22 mouse cellular contexts compared by ENCODE assay signal in genomic region chr1:170406921-170407320, GRCm38 (mm10).
"Had no signal": no experiment of that assay in that cellular context is flagged by ENCODE, and none has a peak within 500 bp of the region (broad histone marks: within the 10 kb centered on the region; RNA-seq: fewer than 3 reads in every experiment).

No protein-coding gene starts in this region.

- DNase-seq: kidney, adult 2 months; kidney, postnatal 25 days; layer of hippocampus, adult 9-11 months; liver, postnatal 0 days; lung, embryonic 14.5 days; right cerebral cortex, adult 18-20 months; right cerebral cortex, postnatal 14 days; right cerebral cortex, postnatal 4 days; thymus, adult 18-20 months; thymus, postnatal 4 days had no signal

- ATAC-seq: liver, postnatal 0 days; lung, postnatal 0 days had no signal

- H3K4me3 ChIP-seq: layer of hippocampus, adult 2 months; limb, embryonic 12.5 days; limb, embryonic 15.5 days; midbrain, embryonic 12.5 days; midbrain, embryonic 15.5 days; neural tube, embryonic 12.5 days; neural tube, embryonic 15.5 days had no signal

- H3K4me2 ChIP-seq: limb, embryonic 12.5 days; limb, embryonic 15.5 days; liver, embryonic 11.5 days; lung, embryonic 14.5 days; midbrain, embryonic 12.5 days; midbrain, embryonic 15.5 days; neural tube, embryonic 12.5 days; neural tube, embryonic 15.5 days had no signal

- H3K27ac ChIP-seq: kidney, postnatal 0 days; layer of hippocampus, adult 2 months; limb, embryonic 12.5 days; limb, embryonic 15.5 days; liver, embryonic 14.5 days; macrophage; midbrain, embryonic 12.5 days; midbrain, embryonic 15.5 days; neural tube, embryonic 12.5 days; neural tube, embryonic 15.5 days had no signal

- H3K36me3 ChIP-seq: limb, embryonic 12.5 days; limb, embryonic 15.5 days; midbrain, embryonic 12.5 days; midbrain, embryonic 15.5 days; neural tube, embryonic 12.5 days; neural tube, embryonic 15.5 days had no signal

- H3K27me3 ChIP-seq: limb, embryonic 12.5 days; limb, embryonic 15.5 days; midbrain, embryonic 15.5 days; neural tube, embryonic 12.5 days; neural tube, embryonic 15.5 days had no signal

- H3K9me3 ChIP-seq: limb, embryonic 12.5 days; limb, embryonic 15.5 days; midbrain, embryonic 12.5 days; midbrain, embryonic 15.5 days; neural tube, embryonic 12.5 days; neural tube, embryonic 15.5 days had no signal

- H3K9ac ChIP-seq: limb, embryonic 12.5 days; limb, embryonic 15.5 days; liver, embryonic 14.5 days; liver, postnatal 0 days; lung, embryonic 14.5 days; midbrain, embryonic 12.5 days; midbrain, embryonic 15.5 days; neural tube, embryonic 12.5 days; neural tube, embryonic 15.5 days had no signal

- H3K4me1 ChIP-seq: limb, embryonic 15.5 days had no signal
